Mouse (Mus musculus) lung, postnatal 0 days (tissue): ENCODE measurements around the gene Lamc3.

Experiments used
- CTCF ChIP-seq: IDR thresholded peaks from 2 replicates; pipeline ENCODE4 v1.5.1; 2016; ENCODE audit warnings: antibody characterized with exemption, mild to moderate bottlenecking
- EP300 ChIP-seq: IDR thresholded peaks from 2 replicates; pipeline ENCODE4 v1.6.1; 2016; ENCODE audit warnings: antibody characterized with exemption, mild to moderate bottlenecking, control low read depth

DNA sequence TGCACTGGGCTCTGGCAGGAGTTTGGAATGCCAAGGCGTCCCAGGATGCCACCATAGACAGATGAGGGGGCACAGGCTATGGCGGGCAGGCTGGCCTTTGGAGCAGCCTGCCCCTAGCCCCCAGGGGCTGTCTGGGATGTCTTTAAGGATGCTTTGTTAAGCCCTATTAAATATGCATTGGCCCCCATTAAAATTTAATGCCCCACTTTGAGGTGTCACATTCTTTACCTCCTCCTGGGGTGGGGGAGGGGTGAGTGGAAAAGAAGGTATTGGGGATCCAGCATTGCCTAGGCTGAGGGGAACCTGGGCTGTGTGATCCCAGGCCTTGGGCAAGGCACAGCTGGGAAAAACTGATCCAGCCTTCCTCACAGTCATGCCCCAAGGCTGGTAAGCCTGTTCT is 21.3 kb upstream of the Lamc3 start:
- no peak for TF ChIP-seq CTCF
- TF ChIP-seq EP300, result no peak
